Mouse (Mus musculus) gastrocnemius, postnatal 4 days (tissue): ENCODE measurements around the gene Cenpo. TPM values are rescaled to one million over a fixed set of nuclear protein-coding genes. Genes with fewer than 3 reads are reported as not detected.
A peak's percentile ranks its signal among the peaks of the same experiment; 100 is the strongest.
"Not testable (repeated sequence)": the region's sequence is repeated elsewhere in the genome, so short reads cannot be mapped to it uniquely, and the experiment has no call there.

Experiments used
- DNase-seq, 2 experiments: peaks; one replicate each; pipeline ENCODE4 v3.0.0; 2021 to 2022; ENCODE audit warnings: low spot score in 2 of 2, mixed read lengths in 2 of 2
- long read RNA-seq, 2 experiments: library from polyadenylated mRNA; stranded (forward); transcript quantifications; one replicate each; pipeline ENCODE4 v2.0.0; 2021
- total RNA-seq, 2 experiments: library from RNA; stranded (reverse); gene quantifications; 2 replicates each; pipeline ENCODE4 v1.2.3; 2021

Gene Cenpo
- total RNA-seq: 1 to 10 TPM; 8.0 to 8.2 TPM
- long read RNA-seq, experiment 1, full-length matches to known transcripts: 3 of 6 reads
- long read RNA-seq, experiment 1, partial matches to known transcripts: 0 of 6 reads
- long read RNA-seq, experiment 1, other reads (novel, unspliced or antisense): 3 of 6 reads
- long read RNA-seq, experiment 2, full-length matches to known transcripts: 2 of 6 reads
- long read RNA-seq, experiment 2, partial matches to known transcripts: 1 of 6 reads
- long read RNA-seq, experiment 2, other reads (novel, unspliced or antisense): 3 of 6 reads

- DNase-seq: peak; percentile 82 to 93
Observed at GRCm38 (mm10) chr12:4233572-4234508, at the start of gene Cenpo, which contains the start of gene Ptrhd1. Gene Cenpo, minus strand, starts transcription at chr12:4234294. Gene Ptrhd1, plus strand, starts transcription at chr12:4234027.

GRCm38 (mm10) chr12:4279878-4280277 lies 45.8 kb upstream of the Cenpo start:
- DNase-seq: no peak

DNA sequence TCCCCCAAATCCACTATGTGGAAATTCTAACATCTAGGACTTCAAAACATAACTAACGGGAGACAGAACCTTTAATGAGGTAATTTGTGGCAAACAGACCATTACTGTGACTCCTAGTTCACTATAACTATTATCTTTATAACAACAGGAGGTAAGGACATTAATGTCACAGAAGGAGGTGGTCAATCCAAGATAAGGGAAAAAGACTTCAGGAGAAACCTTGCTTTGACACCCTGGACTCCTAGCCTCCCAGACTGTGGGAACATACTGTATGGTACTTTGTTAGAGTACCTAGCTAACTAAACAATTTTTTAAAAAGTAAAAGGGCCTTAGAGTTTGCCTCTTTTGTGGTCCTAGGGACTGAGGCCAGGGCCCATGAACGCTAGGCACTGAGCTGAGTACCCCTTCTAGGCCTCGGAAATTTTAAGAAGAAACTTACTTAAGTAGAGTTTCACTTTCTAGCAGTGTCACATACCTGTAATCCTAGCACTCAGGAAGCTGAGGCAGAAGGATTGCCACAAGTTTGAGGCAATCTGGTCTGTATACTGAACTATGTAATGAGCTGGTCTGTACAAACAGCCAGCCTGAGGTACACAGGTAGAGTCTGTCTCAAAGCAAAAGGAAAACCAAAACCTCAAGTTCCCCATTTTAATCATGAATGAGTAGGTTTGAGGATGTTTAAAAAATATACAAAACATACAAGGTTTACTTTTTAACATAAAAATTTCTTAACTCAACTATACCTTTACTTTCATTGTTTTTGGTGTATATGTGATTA lies 45.1 kb upstream of the Cenpo start:
- no peak for DNase-seq

- no peak for DNase-seq
Observed at GRCm38 (mm10) chr12:4271078-4271477, 37.0 kb upstream of the Cenpo start.

DNA sequence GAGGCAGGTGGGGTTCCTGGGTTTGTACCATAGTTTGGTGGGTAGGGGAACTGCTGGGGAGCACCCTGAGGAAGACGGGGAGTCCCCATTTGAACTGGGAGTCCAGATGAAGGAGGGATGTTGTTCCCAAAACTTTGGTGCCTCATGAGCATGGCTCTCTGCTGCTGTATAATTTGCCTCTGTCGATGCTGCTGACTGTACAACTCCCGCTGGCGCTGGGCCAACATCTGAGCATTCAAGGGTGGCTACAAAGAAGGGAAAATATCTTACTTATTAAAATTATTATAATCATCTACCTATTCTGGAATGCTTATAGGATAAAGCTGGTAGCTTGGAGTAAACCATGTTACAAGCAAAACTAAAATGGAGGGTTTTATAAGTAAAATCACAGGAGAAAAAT lies 33.7 kb upstream of the Cenpo start:
- no peak for DNase-seq

GRCm38 (mm10) chr12:4252742-4253655 lies 18.9 kb upstream of the Cenpo start:
- no peak for DNase-seq

DNA sequence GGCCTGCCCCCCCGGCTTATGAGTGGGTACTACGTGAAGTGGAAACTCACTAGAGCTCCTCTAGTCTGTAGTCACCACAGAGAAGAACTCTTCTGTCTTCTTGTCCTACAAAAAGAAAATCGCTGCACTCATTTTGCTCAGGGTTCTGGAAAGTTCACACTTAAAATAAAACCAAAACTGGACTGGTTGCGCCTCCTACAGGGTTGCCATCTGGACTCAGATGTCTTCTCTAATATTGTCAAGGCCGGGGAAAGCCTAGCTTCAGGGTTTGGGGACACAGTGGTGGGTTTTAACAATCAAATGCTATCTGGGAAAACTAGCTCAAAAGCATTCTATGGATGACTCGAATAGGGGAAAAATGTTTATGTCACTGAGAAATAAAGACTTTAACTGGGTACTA lies 15.7 kb upstream of the Cenpo start:
- no peak for DNase-seq

GRCm38 (mm10) chr12:4245742-4246141 lies 11.6 kb upstream of the Cenpo start:
- DNase-seq: no peak

DNA sequence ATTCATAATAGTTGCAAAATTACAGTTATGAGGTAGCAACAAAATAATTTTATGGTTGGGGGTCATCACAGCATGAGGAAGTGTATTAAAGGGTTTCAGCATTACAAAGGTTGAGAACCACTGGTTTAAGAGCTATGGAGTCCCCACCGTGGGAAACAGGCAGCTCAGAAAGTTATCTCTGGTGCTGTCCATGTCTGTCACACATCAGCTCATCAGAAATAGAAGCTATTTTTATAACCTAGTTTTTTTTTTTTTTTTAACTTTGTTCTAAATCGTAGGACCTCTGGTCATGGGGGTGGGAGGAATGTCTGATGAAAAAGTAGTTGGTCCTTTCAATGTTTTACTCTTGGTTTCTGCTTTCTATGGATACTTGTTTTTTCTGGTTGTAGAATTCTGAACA lies 9.7 kb upstream of the Cenpo start:
- no peak for DNase-seq

DNA sequence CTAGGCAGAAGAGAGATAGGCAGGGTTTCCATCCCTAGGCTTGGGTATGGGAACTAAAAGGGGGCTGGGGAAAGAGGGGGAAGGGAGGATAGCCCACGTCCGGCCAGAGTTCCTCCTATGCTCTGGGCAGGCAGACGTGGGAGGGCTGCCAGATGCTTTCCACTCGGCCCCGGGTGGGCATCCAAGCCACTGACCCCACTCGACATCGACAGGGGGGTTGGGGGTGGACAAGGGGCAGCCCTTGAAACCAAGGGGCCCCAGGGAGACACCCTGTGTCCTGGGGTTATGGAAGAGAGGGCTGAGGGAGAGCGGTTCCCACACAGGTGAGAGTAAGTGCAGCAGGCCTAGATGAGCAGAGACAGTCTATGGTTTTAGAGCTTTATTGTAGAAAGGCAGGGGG lies 6.2 kb upstream of the Cenpo start:
- not testable (repeated sequence) for DNase-seq

DNA sequence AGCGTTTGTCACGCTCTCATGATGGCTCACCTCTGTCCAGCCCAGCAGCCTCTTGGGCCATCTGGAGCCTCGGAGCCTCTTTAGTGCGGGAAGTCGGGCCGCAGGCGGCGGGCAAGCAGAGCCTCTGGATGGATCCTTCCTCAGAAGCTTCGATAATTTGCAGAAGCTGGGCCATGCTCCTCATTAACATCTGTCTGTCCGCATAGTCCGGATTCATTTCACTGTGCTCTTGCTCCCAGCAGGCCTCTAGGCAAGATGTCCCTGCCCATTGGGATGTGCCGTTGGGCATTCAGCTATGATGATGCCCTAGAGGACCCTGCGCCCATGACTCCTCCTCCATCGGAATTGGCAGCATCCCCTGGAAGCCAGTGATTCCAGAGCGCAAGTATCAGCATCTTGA lies 3.4 kb upstream of the Cenpo start:
- no peak for DNase-seq

GRCm38 (mm10) chr12:4232777-4233176 lies 1.3 kb downstream of the Cenpo start:
- DNase-seq: no peak

DNA sequence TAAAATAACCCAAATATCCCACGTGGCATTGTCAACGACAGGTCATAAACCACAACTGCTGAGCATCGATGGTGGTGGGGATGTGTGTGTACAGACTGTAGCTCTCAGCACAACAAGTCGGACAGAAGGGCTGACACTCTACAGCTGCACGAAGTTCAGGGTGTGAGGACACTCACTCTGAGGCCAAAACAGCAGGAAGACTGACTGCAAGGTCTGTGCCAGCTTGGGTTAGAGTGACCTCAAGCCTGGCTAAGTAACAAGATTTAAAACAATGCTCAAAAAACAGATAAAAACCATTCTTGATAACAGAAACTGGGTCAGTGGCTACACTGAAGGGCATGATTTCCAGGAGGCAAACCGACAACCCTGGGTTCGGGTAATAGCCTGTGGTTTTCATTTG lies 3.9 kb downstream of the Cenpo start:
- DNase-seq: no peak

DNA sequence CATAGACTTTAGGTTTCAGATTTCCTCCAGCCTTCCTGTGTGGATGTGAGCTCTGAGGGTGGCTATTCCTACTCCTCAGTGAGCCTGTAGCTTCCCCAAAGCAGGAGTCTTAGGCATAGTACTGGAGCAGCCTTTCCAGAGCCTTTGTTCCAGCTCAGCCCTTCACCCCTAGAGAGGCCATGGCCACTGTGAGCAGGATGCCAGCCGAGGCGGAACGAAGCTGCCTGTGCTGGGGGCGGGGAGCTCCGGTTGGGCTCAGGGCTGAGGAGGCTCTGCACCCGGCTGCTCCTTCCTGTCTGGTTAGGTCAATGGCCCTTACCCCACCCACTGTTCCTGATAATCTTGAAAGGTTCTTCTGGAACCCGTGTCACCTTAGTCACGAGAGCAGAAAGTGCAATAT lies 21.2 kb downstream of the Cenpo start:
- DNase-seq: no peak

- DNase-seq: no peak
Observed at GRCm38 (mm10) chr12:4211174-4211573, 22.9 kb downstream of the Cenpo start.

- no peak for DNase-seq
Observed at GRCm38 (mm10) chr12:4209196-4209595, 24.9 kb downstream of the Cenpo start.

DNA sequence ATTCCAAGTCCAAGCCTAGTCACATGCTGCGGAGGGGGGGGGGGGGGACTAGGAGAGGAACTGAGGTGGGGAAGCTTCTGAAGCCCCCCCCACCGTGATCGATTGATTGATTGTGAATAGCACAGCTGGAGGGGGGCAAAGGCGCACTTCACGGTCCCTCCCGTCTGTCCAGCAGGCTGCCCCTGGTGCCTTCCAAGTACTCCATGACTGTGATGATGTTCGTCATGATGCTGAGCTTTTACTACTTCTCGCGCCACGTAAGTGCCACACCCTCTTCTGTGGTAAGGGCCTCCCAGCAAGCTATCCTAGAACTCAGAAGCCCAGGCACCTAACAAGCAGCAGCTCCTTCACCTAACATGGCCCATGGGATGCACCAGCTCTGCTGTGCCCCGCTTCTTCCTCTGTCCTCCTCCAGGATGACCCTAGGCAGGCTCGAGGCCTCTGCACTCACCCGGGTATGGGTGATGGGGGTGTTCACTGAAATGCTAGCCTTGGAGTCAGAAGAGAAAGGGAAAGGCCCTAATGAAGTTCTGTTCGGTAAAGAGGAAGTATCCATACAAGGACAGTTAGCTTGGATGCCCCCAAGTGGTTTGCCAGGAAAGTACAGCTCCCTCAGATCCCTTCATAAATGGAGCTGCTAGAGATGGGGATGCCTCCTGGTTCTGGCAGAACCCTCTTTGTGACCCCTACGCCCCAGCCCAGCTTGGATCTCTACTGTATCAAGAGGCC lies 25.5 kb downstream of the Cenpo start:
- DNase-seq: peak in 1 of 2 experiments; percentile 50

DNA sequence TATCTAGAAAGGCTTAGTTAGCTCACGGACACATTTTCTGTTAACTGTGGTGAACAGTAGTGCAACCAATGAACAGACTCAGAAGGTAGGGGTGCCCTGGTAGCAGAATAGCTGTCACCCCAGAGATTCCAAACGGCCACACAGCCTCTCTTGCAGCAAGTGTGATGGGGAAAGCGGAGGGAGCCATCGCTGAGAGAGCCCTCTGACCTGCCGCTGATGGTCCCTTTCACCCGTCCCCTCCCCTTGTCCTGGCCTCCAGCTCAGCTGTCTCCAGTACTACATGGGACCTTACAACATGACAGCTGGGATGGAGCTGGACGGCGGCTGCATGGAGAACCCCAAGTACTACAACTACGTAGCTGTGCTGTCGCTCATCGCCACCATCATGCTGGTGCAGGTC lies 28.0 kb downstream of the Cenpo start:
- no peak for DNase-seq

DNA sequence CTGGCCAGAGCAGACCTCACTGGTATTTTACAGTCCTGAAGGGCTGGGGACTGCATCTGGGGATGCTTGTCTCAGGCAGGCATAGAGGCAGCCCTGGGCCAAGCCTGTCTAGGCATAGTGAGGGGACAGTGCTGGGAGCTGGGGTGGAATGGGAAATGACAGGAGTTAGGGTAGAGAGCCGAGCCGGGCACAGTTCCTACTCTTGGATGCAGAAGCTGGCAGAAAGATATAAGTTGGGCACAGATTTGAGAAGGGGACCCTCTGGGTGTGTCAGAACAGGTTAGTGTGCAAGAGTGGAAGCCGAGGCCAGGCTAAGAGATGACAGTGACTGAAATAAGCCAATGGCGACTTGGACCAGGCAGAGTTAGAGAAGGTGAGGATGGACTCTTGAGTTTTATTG lies 31.9 kb downstream of the Cenpo start:
- no peak for DNase-seq
